Mouse (Mus musculus) small intestine, adult 2 months (tissue): ENCODE results near the gene Map6. TPM values are rescaled to one million over a fixed set of nuclear protein-coding genes. Genes with fewer than 3 reads are reported as not detected.

Experiments
- H3K27ac ChIP-seq: fragments of 200-500 bp; 2 replicates; pipeline ENCODE4 v1.5.1; 2012; ENCODE audit warnings: low read depth, low read length, control low read depth, inconsistent platforms; ENCODE audit not compliant: insufficient read depth
- H3K27me3 ChIP-seq: fragments of 200-500 bp; 2 replicates; pipeline ENCODE4 v1.6.1; 2012; ENCODE audit warnings: mild to moderate bottlenecking, moderate library complexity, low read length, inconsistent platforms; ENCODE audit not compliant: control insufficient read depth, insufficient read depth
- H3K36me3 ChIP-seq: fragments of 200-500 bp; 2 replicates; pipeline ENCODE4 v1.6.1; 2012; ENCODE audit warnings: mild to moderate bottlenecking, low read length, control low read depth, inconsistent platforms; ENCODE audit not compliant: control insufficient read depth, insufficient read depth
- H3K4me1 ChIP-seq: fragments of 200-500 bp; 2 replicates; pipeline ENCODE4 v1.6.1; 2012; ENCODE audit warnings: low read length, inconsistent platforms, mixed read lengths; ENCODE audit not compliant: control insufficient read depth, insufficient read depth, insufficient read length
- H3K4me3 ChIP-seq: fragments of 200-500 bp; 2 replicates; pipeline ENCODE4 v1.5.1; 2012; ENCODE audit warnings: low read depth, mild to moderate bottlenecking, control low read depth, inconsistent platforms, low read length, moderate library complexity
- CTCF ChIP-seq: fragments of 200-500 bp; IDR thresholded peaks from 2 replicates; pipeline ENCODE4 v1.5.1; 2012; ENCODE audit warnings: low read depth, mild to moderate bottlenecking, control low read depth, inconsistent platforms, low read length, moderate library complexity, mixed read lengths; ENCODE audit not compliant: insufficient replicate concordance, insufficient read length; ENCODE audit errors: extremely low read depth
- POLR2A ChIP-seq: fragments of 200-500 bp; IDR thresholded peaks from 2 replicates; pipeline ENCODE4 v1.6.1; 2012; ENCODE audit warnings: low read depth, mild to moderate bottlenecking, control low read depth, inconsistent platforms, low read length, moderate library complexity
- WGBS: fragments of 180-500 bp; shearing (Covaris S2); methylation state at CpG from one replicate; pipeline ENCODE4 v1.1.7; 2018; 5-methylcytosine and 5-hydroxymethylcytosine counted together
- polyA plus RNA-seq: library from polyadenylated mRNA; depleted of rRNA; stranded (reverse); fragments of >200 nt; gene quantifications from 2 replicates; pipeline ENCODE4 v1.2.3, GENCODE M21; 2012; rRNA removed

Gene Map6
- polyA plus RNA-seq, 1 experiment: 1.2 TPM

DNA sequence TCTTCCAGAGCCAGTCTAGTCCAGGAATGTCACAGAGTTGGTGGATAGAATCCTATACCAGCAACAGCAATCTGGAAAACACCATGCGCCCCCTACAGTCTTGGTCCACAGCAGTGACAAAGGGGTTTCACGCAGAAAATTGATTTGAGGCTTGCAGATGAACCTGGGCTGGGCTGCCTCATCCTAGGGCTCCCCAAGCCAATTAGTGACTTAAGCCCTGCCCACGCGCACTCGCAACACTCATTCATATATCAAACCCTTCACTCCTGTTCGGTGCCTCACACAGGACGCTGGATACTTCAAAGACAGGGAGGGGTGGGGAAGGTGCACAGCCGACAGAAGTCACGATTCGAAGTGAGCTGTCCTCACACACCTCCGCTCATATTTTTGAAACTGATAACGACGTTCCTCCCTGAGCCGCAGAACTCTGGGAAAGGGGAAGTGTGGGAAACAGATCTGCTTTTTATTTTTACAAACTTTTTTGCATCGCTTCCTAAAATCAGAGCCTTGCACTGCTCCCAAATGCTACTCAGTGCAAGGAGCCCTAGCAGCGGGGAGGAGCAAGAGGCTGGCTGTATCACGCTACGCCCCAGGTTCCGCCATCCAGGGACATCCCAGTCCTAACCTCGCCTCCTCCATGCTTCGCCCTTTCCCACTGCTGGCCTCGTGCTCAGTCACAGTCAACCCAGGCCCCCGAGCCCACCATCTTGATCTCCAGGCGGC lies 113.4 kb downstream of the Map6 start:
- Histone ChIP-seq H3K27ac (peak overlapping the region; percentile 41; the same call in 1 of the 2 replicates), H3K27me3 (no peaks in the 10 kb centered on the region), H3K4me3 (peak overlapping the region; percentile 80), H3K36me3 (no peaks in the 10 kb centered on the region), H3K4me1 (peaks cover 22% of the 10 kb centered on the region)
- TF ChIP-seq POLR2A (no peak), CTCF (peak; percentile 13; the same call in 1 of the 2 replicates)
- WGBS: under 1% methylated on average over 24 of the region's 24 CpGs

DNA sequence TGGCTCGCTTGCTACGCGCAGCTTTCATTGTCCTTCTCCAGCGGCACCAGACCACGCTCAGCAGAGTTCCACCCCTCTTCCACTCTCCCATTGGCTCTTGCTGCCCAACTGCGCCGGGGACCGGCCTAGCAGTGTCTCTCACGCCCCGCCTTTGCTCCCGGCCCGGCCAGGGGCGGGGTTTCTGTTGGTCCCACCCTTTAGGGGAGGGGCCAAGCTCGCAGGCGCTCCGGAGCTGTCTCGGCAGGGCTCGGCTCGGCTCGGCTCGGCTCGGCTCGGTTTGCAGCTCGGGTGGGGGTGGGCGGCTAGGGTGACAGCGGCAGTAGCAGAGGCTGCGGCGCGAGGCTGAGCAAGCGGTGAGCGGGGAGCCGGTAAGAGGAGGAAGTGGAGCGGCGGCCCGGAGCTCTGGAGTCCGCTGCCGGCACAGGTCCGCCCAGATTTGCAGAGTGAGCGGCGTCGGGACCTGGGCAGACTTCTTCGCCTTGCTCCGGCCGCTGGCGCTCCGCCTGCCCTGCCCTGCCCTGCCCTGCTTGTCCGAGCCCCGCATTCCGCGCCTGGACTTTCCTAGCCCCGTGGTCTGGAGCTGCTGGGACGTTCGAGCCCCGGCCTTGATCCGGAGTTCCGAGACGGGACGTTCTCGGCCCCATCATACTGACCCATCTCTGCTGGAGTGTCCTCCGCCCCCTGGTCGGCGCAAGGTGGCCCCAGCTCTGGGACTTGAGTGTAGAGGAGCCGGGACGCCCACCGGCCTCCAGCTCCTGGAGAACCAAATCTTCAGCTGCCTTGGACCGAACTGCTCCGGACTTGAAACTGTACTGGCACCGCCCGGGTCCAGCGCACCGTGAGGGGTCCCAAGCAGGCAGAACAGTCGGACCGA lies 114.2 kb downstream of the Map6 start, which contains the start of gene Gdpd5:
TSS of gene Gdpd5 (plus strand) at position 201 of the 874 bp plus-strand sequence.
- no peak for TF ChIP-seq CTCF
- TF ChIP-seq POLR2A: peak; percentile 33; the same call in 1 of the 2 replicates
- peaks cover 22% of the 10 kb centered on the region for H3K4me1 ChIP-seq
- no peaks in the 10 kb centered on the region for H3K36me3 ChIP-seq
- H3K27me3 ChIP-seq: no peaks in the 10 kb centered on the region
- under 1% methylated on average over 73 of the region's 73 CpGs for WGBS
- H3K27ac ChIP-seq: peak within 1 kb of the TSS; percentile 67
- peak within 1 kb of the TSS; percentile 82 for H3K4me3 ChIP-seq

DNA sequence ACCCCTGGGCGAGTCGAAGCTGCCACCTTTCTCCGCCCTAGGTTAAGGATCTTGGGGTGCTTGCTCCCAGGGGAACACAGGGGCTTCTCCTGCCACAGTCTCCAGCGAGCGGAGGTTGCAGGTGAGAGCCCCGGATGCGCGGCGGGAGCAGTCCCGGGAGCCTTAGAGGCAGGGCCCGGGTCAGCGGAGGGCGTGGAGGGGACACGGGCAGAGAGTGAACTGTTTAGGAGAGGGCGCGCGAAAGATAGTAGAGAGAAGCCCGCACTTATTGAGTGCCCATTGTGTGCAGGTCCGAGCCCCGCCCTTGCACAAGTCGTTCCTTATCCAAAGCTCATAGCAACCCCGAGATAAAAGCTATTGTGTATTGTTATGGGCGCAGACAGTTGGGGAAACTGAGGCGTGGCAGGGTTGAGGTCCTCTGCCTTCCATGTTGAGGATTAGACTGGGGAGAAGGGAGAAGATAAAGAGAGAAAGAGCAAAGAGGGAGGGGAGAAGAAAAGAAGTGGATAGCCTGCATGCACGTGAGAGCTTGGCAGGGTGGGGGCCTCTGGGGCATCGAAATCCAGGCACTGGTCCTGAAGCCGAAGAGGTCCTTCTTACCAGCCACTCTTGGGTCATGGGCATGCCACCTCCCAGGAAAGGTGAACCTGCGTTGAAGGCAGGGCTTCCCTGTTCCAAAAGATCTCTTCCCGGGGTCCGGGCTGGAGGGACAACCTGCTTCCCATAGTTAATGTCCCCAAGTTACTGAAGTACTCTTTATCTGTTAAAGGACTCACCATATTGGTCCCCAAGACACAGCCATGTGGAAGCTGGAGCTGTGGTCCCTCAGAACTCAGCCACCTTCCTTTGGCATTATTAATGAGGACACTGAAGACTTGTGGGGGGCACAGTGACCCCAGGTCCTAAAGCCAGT lies 115.1 kb downstream of the Map6 start:
- TF ChIP-seq CTCF (no peak), POLR2A (no peak)
- 7% methylated on average over 30 of the region's 30 CpGs for WGBS
- Histone ChIP-seq H3K36me3 (no peaks in the 10 kb centered on the region), H3K4me3 (peak overlapping the region; percentile 82), H3K27ac (peak overlapping the region; percentile 9; the same call in 1 of the 2 replicates), H3K27me3 (no peaks in the 10 kb centered on the region), H3K4me1 (peaks cover 27% of the 10 kb centered on the region)

DNA sequence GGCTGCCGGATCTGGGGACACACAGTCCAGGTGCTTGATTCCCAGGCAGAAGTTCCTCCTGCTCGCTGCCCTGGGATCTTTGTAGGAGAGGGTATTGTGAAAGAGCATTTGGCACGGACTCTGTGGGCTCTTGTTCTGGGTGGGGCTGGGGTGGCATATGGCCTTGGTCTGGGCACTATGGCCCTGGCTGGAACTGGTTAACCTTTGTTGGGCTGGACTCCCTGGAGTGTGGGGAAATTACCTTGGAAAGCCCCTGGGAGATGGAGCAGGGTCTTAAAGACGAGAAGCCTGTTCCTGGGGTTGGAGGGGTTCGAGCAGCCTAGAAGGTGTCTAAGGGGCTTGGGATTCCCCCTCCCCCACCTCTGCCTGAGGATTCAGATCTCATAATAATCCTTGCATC lies 116.0 kb downstream of the Map6 start:
- no peaks in the 10 kb centered on the region for H3K27me3 ChIP-seq
- WGBS: 34% methylated on average over 5 of the region's 5 CpGs
- H3K4me3 ChIP-seq: peak overlapping the region; percentile 82
- H3K27ac ChIP-seq: 0 out of 2 replicates have a peak overlapping the region, but pooled peaks have one; percentile 9
- 0 out of 2 replicates have a peak, but pooled peaks cover 2% of the 10 kb centered on the region for H3K36me3 ChIP-seq
- peaks cover 30% of the 10 kb centered on the region for H3K4me1 ChIP-seq
- no peak for TF ChIP-seq CTCF
- no peak for TF ChIP-seq POLR2A

DNA sequence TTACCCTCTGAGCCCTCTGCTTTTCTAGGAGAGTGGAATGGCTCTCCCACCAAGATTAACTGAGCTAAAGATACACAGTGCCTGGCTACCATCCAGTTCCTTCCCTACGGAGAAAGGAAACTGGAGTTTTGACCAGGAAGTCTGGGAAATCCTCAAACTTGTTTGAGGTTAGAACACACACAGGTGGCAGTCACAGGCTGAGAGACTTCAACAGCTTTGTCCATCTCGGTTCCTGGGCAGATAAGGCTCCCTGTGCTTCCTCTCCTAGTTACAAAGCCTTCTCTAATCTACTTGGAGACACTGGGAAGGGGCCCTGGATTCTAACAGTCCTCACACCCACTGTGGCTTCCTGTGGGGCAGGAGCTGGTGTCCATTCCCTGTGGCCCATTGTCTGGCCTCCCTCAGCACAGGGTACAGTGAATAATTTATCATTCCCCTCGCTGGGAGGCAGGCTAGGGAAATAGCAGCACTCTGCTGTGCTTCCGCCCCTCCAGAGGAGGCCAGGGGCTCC lies 116.9 kb downstream of the Map6 start:
- Histone ChIP-seq H3K36me3 (0 out of 2 replicates have a peak, but pooled peaks cover 2% of the 10 kb centered on the region), H3K27me3 (no peaks in the 10 kb centered on the region), H3K27ac (no peak overlapping the region), H3K4me1 (peaks cover 30% of the 10 kb centered on the region), H3K4me3 (no peak overlapping the region)
- WGBS: 29% methylated on average over 4 of the region's 4 CpGs
- TF ChIP-seq CTCF (no peak), POLR2A (no peak)

DNA sequence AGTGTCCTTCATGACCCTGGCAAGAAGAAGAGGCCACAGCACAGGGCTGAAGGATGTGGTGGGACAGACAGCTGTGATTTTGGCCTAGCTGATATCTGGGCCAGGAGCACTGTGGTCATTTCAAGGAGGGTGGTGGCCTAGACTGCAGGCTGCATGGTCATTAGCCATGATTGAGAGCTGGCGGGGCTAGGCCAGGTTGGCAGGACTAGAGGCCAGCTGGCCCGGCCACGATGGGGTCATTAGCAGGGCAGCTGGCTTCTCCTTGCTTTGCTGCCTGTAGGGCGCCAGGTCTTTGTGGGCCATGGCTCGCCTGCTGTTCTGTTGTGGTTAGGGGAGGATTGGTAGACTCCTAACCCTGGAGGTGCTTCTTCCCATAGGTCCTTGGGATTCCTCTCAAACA lies 118.8 kb downstream of the Map6 start:
- H3K27ac ChIP-seq: no peak overlapping the region
- no peak for TF ChIP-seq CTCF
- peaks cover 4% of the 10 kb centered on the region; the same call in 1 of the 2 replicates for H3K36me3 ChIP-seq
- no peaks in the 10 kb centered on the region for H3K27me3 ChIP-seq
- WGBS: 63% methylated on average over 5 of the region's 5 CpGs
- H3K4me1 ChIP-seq: peaks cover 28% of the 10 kb centered on the region
- H3K4me3 ChIP-seq: no peak overlapping the region

Other genes starting within 250 kb of the Map6 start
- 14.8 and 28.2 TPM in 2 replicates for gene Uvrag, start 126.3 kb upstream of the Map6 start, polyA plus RNA-seq
- 159 and 234 TPM in 2 replicates for gene Dgat2, start 84.7 kb upstream of the Map6 start, polyA plus RNA-seq
- 377 and 652 TPM in 2 replicates for gene Mogat2, start 28.8 kb upstream of the Map6 start, polyA plus RNA-seq
- gene Serpinh1, start 85.8 kb downstream of the Map6 start, polyA plus RNA-seq: 87.6 and 89.7 TPM in 2 replicates
- 16.0 and 16.6 TPM in 2 replicates for gene Gdpd5, start 114.0 kb downstream of the Map6 start, polyA plus RNA-seq
- gene Klhl35, start 198.6 kb downstream of the Map6 start, polyA plus RNA-seq: 0.13 and 0.27 TPM in 2 replicates
- 139 and 203 TPM in 2 replicates for gene Rps3, start 216.3 kb downstream of the Map6 start, polyA plus RNA-seq